Mouse (Mus musculus): ENCODE measurements around the gene Cntnap2. TPM values are rescaled to one million over a fixed set of nuclear protein-coding genes. Genes with fewer than 3 reads are reported as not detected.

Cntnap2 gene
- polyA plus RNA-seq, 1 experiment from 2014 or later: 27.2 TPM

GRCm38 (mm10) chr6:46675081-46675480 is 1615.9 kb downstream of the Cntnap2 start:
- Histone ChIP-seq H3K4me1 (no peaks in the 10 kb centered on the region), H3K9me3 (no peaks in the 10 kb centered on the region), H3K27me3 (replicated peaks) (no peaks in the 10 kb centered on the region), H3K27ac (no peak overlapping the region), H3K36me3 (no peaks in the 10 kb centered on the region), H3K9ac (no peak overlapping the region), H3K4me2 (replicated peaks) (no peak overlapping the region), H3K4me3 (no peak overlapping the region)
- WGBS: 77% methylated on average over 2 of the region's 2 CpGs
- no peak for ATAC-seq (ENCODE audit: low FRiP score, low read depth)

- H3K36me3 ChIP-seq: no peaks in the 10 kb centered on the region
- no peak for ATAC-seq (ENCODE audit: low FRiP score, low read depth)
- WGBS: 84% methylated on average over 4 of the region's 4 CpGs
- H3K9ac ChIP-seq: no peak overlapping the region
- no peaks in the 10 kb centered on the region for H3K27me3 ChIP-seq (replicated peaks)
- H3K4me2 ChIP-seq (replicated peaks): no peak overlapping the region
- H3K9me3 ChIP-seq: no peaks in the 10 kb centered on the region
- no peak overlapping the region for H3K27ac ChIP-seq
- no peaks in the 10 kb centered on the region for H3K4me1 ChIP-seq
- H3K4me3 ChIP-seq: no peak overlapping the region
Observed at GRCm38 (mm10) chr6:46675621-46676020, 1616.5 kb downstream of the Cntnap2 start.

GRCm38 (mm10) chr6:46696187-46696586 is 1637.0 kb downstream of the Cntnap2 start:
- no peak overlapping the region for H3K4me3 ChIP-seq
- no peaks in the 10 kb centered on the region for H3K36me3 ChIP-seq
- WGBS: 84% methylated on average over 1 of the region's 1 CpGs
- no peaks in the 10 kb centered on the region for H3K27me3 ChIP-seq (replicated peaks)
- no peak overlapping the region for H3K9ac ChIP-seq
- no peak overlapping the region for H3K4me2 ChIP-seq (replicated peaks)
- H3K4me1 ChIP-seq: no peaks in the 10 kb centered on the region
- H3K9me3 ChIP-seq: no peaks in the 10 kb centered on the region
- no peak overlapping the region for H3K27ac ChIP-seq
- no peak for ATAC-seq (ENCODE audit: low FRiP score, low read depth)

- WGBS: 53% methylated on average over 2 of the region's 2 CpGs
- no peak overlapping the region for H3K4me2 ChIP-seq (replicated peaks)
- no peaks in the 10 kb centered on the region for H3K36me3 ChIP-seq
- ATAC-seq (ENCODE audit: low FRiP score, low read depth): peak; percentile 21; the same call in 1 of the 2 replicates
- no peak overlapping the region for H3K27ac ChIP-seq
- H3K4me3 ChIP-seq: no peak overlapping the region
- no peaks in the 10 kb centered on the region for H3K4me1 ChIP-seq
- H3K9me3 ChIP-seq: no peaks in the 10 kb centered on the region
- no peak overlapping the region for H3K9ac ChIP-seq
- H3K27me3 ChIP-seq (replicated peaks): no peaks in the 10 kb centered on the region
Observed at GRCm38 (mm10) chr6:46699343-46699742, 1640.2 kb downstream of the Cntnap2 start.

- no peak overlapping the region for H3K4me2 ChIP-seq (replicated peaks)
- WGBS: 50% methylated on average over 7 of the region's 7 CpGs
- no peaks in the 10 kb centered on the region for H3K4me1 ChIP-seq
- peak; percentile 25; the same call in 1 of the 2 replicates for ATAC-seq (ENCODE audit: low FRiP score, low read depth)
- no peaks in the 10 kb centered on the region for H3K36me3 ChIP-seq
- no peaks in the 10 kb centered on the region for H3K9me3 ChIP-seq
- H3K27ac ChIP-seq: no peak overlapping the region
- no peak overlapping the region for H3K4me3 ChIP-seq
- H3K9ac ChIP-seq: no peak overlapping the region
- H3K27me3 ChIP-seq (replicated peaks): no peaks in the 10 kb centered on the region
Observed at GRCm38 (mm10) chr6:46704293-46705170, 1645.4 kb downstream of the Cntnap2 start.

GRCm38 (mm10) chr6:46705926-46706325 is 1646.8 kb downstream of the Cntnap2 start:
- WGBS: 84% methylated on average over 3 of the region's 3 CpGs

GRCm38 (mm10) chr6:46716576-46716975 is 1657.4 kb downstream of the Cntnap2 start:
- no peaks in the 10 kb centered on the region for H3K9me3 ChIP-seq
- no peaks in the 10 kb centered on the region for H3K4me1 ChIP-seq
- H3K27me3 ChIP-seq (replicated peaks): no peaks in the 10 kb centered on the region
- H3K9ac ChIP-seq: no peak overlapping the region
- no peaks in the 10 kb centered on the region for H3K36me3 ChIP-seq
- H3K27ac ChIP-seq: no peak overlapping the region
- WGBS: 84% methylated on average over 2 of the region's 2 CpGs
- H3K4me3 ChIP-seq: no peak overlapping the region
- H3K4me2 ChIP-seq (replicated peaks): no peak overlapping the region
- no peak for ATAC-seq (ENCODE audit: low FRiP score, low read depth)

More at GRCm38 (mm10) chr6:46705926-46706325, 1646.8 kb downstream of the Cntnap2 start:
- no peak overlapping the region for H3K4me3 ChIP-seq
- no peak overlapping the region for H3K4me2 ChIP-seq (replicated peaks)
- H3K4me1 ChIP-seq: no peaks in the 10 kb centered on the region
- no peak overlapping the region for H3K27ac ChIP-seq
- no peaks in the 10 kb centered on the region for H3K27me3 ChIP-seq (replicated peaks)
- no peaks in the 10 kb centered on the region for H3K9me3 ChIP-seq
- no peak for ATAC-seq (ENCODE audit: low FRiP score, low read depth)
- H3K9ac ChIP-seq: no peak overlapping the region
- no peaks in the 10 kb centered on the region for H3K36me3 ChIP-seq

GRCm38 (mm10) chr6:46733794-46734193 is 1674.6 kb downstream of the Cntnap2 start:
- no peak overlapping the region for H3K27ac ChIP-seq
- no peak overlapping the region for H3K4me2 ChIP-seq (replicated peaks)
- H3K27me3 ChIP-seq (replicated peaks): no peaks in the 10 kb centered on the region
- H3K9me3 ChIP-seq: no peaks in the 10 kb centered on the region
- ATAC-seq (ENCODE audit: low FRiP score, low read depth): no peak
- H3K9ac ChIP-seq: no peak overlapping the region
- no peaks in the 10 kb centered on the region for H3K36me3 ChIP-seq
- H3K4me1 ChIP-seq: no peaks in the 10 kb centered on the region
- H3K4me3 ChIP-seq: no peak overlapping the region

- Histone ChIP-seq H3K27ac (no peak overlapping the region), H3K9me3 (no peaks in the 10 kb centered on the region), H3K4me1 (no peaks in the 10 kb centered on the region), H3K4me2 (replicated peaks) (no peak overlapping the region), H3K27me3 (replicated peaks) (no peaks in the 10 kb centered on the region), H3K36me3 (no peaks in the 10 kb centered on the region), H3K4me3 (no peak overlapping the region), H3K9ac (no peak overlapping the region)
- ATAC-seq (ENCODE audit: low FRiP score, low read depth): no peak
Observed at GRCm38 (mm10) chr6:46748448-46748847, 1689.3 kb downstream of the Cntnap2 start.

- peak; percentile 48; the same call in 1 of the 2 replicates for ATAC-seq (ENCODE audit: low FRiP score, low read depth)
- Histone ChIP-seq H3K9me3 (no peaks in the 10 kb centered on the region), H3K4me2 (replicated peaks) (no peak overlapping the region), H3K27me3 (replicated peaks) (no peaks in the 10 kb centered on the region), H3K9ac (no peak overlapping the region), H3K36me3 (no peaks in the 10 kb centered on the region), H3K27ac (no peak overlapping the region), H3K4me1 (no peaks in the 10 kb centered on the region), H3K4me3 (no peak overlapping the region)
- WGBS: 36% methylated on average over 3 of the region's 3 CpGs
Observed at GRCm38 (mm10) chr6:46763481-46763880, 1704.3 kb downstream of the Cntnap2 start.

- H3K9me3 ChIP-seq: no peaks in the 10 kb centered on the region
- no peak overlapping the region for H3K9ac ChIP-seq
- no peaks in the 10 kb centered on the region for H3K4me1 ChIP-seq
- no peaks in the 10 kb centered on the region for H3K36me3 ChIP-seq
- H3K27ac ChIP-seq: no peak overlapping the region
- H3K27me3 ChIP-seq (replicated peaks): no peaks in the 10 kb centered on the region
- H3K4me2 ChIP-seq (replicated peaks): no peak overlapping the region
- no peak overlapping the region for H3K4me3 ChIP-seq
- ATAC-seq (ENCODE audit: low FRiP score, low read depth): no peak
Observed at GRCm38 (mm10) chr6:46774529-46774928, 1715.4 kb downstream of the Cntnap2 start.

- WGBS: 90% methylated on average over 4 of the region's 4 CpGs
- no peaks in the 10 kb centered on the region for H3K9me3 ChIP-seq
- H3K27ac ChIP-seq: no peak overlapping the region
- ATAC-seq (ENCODE audit: low FRiP score, low read depth): no peak
- H3K9ac ChIP-seq: no peak overlapping the region
- H3K4me1 ChIP-seq: no peaks in the 10 kb centered on the region
- no peaks in the 10 kb centered on the region for H3K36me3 ChIP-seq
- no peak overlapping the region for H3K4me3 ChIP-seq
- H3K4me2 ChIP-seq (replicated peaks): no peak overlapping the region
- no peaks in the 10 kb centered on the region for H3K27me3 ChIP-seq (replicated peaks)
Observed at GRCm38 (mm10) chr6:46802264-46803110, 1743.3 kb downstream of the Cntnap2 start.
